Mouse (Mus musculus) cerebellum, adult 2 months (tissue): ENCODE data around the gene Cldn7.
"Not testable (repeated sequence)": the region's sequence is repeated elsewhere in the genome, so short reads cannot be mapped to it uniquely, and the experiment has no call there.

Source experiments
- CTCF ChIP-seq: fragments of 200-500 bp; IDR thresholded peaks from 2 replicates; pipeline ENCODE4 v1.5.1; 2011; ENCODE audit warnings: low read depth, mild to moderate bottlenecking, control low read depth, low read length, moderate library complexity, borderline replicate concordance; ENCODE audit not compliant: insufficient read depth
- POLR2A ChIP-seq: fragments of 200-500 bp; IDR thresholded peaks from 2 replicates; pipeline ENCODE4 v1.6.1; 2011; ENCODE audit warnings: low read length, control low read depth, borderline replicate concordance; ENCODE audit not compliant: insufficient read depth

GRCm38 (mm10) chr11:69955618-69956017, 9.0 kb upstream of the Cldn7 start:
- not testable (repeated sequence) for TF ChIP-seq CTCF, POLR2A
